In the genomic region with DNA sequence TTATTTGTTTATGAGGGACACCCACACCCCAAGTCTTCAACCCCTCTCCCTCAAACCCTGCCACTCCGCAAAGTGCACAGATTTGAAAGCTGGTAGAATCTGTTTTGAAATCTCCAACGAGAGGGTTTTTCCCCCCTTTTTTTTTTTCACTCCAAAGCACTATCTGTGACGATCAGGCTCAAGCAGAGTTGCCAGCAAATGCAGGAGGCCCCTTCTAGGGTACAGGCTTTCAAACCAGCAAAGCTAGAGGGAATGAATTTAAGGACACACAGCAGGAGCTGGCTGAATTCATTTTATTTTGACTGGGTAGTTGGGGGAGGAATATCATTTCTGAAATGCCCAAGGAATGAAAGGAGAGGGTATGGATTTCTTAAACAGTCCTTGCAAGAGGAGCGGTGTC, we compare ENCODE assay signal across 13 mouse cellular contexts. TPM values are rescaled to one million over a fixed set of nuclear protein-coding genes. Genes with fewer than 3 reads are reported as not detected.
DNase-seq lines count a peak whose midpoint lies in the region; ATAC-seq and TF ChIP-seq lines count a peak whose summit lies in the region.
"Had no signal": no experiment of that assay in that cellular context is flagged by ENCODE, and none has a peak within 500 bp of the region (broad histone marks: within the 10 kb centered on the region; RNA-seq: fewer than 3 reads in every experiment).

No protein-coding gene starts in this region.

- no peaks in the 10 kb centered on the region for H3K9me3 ChIP-seq in kidney, embryonic 16.5 days (ENCODE audit: low read length)
- H3K9me3 ChIP-seq in embryonic facial prominence, embryonic 15.5 days (replicated peaks): no peaks in the 10 kb centered on the region
- no peaks in the 10 kb centered on the region for H3K9me3 ChIP-seq in hindbrain, embryonic 14.5 days (ENCODE audit: control insufficient read depth, low read length)
- H3K9me3 ChIP-seq in neural tube, embryonic 13.5 days: no peaks in the 10 kb centered on the region

- no peak overlapping the region for H3K9ac ChIP-seq in kidney, embryonic 16.5 days (replicated peaks; ENCODE audit: low read length)
- H3K9ac ChIP-seq in embryonic facial prominence, embryonic 15.5 days: no peak overlapping the region
- no peak overlapping the region for H3K9ac ChIP-seq in hindbrain, embryonic 14.5 days
- H3K9ac ChIP-seq in neural tube, embryonic 13.5 days: no peak overlapping the region

- no peak overlapping the region for H3K27ac ChIP-seq in kidney, embryonic 16.5 days (ENCODE audit: low read length)
- no peak overlapping the region for H3K27ac ChIP-seq in kidney, adult 2 months (ENCODE audit: insufficient read depth, low read depth, low read length)
- H3K27ac ChIP-seq in embryonic facial prominence, embryonic 15.5 days (replicated peaks): peak overlapping the region; percentile 55
- H3K27ac ChIP-seq in hindbrain, embryonic 14.5 days: no peak overlapping the region
- no peak overlapping the region for H3K27ac ChIP-seq in neural tube, embryonic 13.5 days (replicated peaks)
- H3K27ac ChIP-seq: layer of hippocampus, adult 2 months had no signal

- WGBS in kidney, embryonic 16.5 days: 38% methylated on average over 4 of the region's 4 CpGs
- 43% methylated on average over 4 of the region's 4 CpGs for WGBS in kidney, adult 2 months
- WGBS in embryonic facial prominence, embryonic 15.5 days: 26% methylated on average over 4 of the region's 4 CpGs
- 35% methylated on average over 4 of the region's 4 CpGs for WGBS in hindbrain, embryonic 14.5 days
- WGBS in neural tube, embryonic 13.5 days: 43% methylated on average over 4 of the region's 4 CpGs

- peak overlapping the region; percentile 30 for H3K4me2 ChIP-seq in kidney, embryonic 16.5 days (replicated peaks; ENCODE audit: low read depth, low read length)
- H3K4me2 ChIP-seq in embryonic facial prominence, embryonic 15.5 days (replicated peaks): peak overlapping the region; percentile 45
- H3K4me2 ChIP-seq in hindbrain, embryonic 14.5 days (replicated peaks): peak overlapping the region; percentile 40
- peak overlapping the region; percentile 39 for H3K4me2 ChIP-seq in neural tube, embryonic 13.5 days

- no peaks in the 10 kb centered on the region for H3K27me3 ChIP-seq in kidney, embryonic 16.5 days (ENCODE audit: insufficient read depth, low read length)
- no peaks in the 10 kb centered on the region for H3K27me3 ChIP-seq in kidney, adult 2 months (replicated peaks; ENCODE audit: control insufficient read depth, insufficient read depth, low read length)
- H3K27me3 ChIP-seq in embryonic facial prominence, embryonic 15.5 days: no peaks in the 10 kb centered on the region
- no peaks in the 10 kb centered on the region for H3K27me3 ChIP-seq in hindbrain, embryonic 14.5 days (ENCODE audit: control insufficient read depth, insufficient read depth, low read length)
- H3K27me3 ChIP-seq in neural tube, embryonic 13.5 days: no peaks in the 10 kb centered on the region; the same call in 1 of the 2 replicates

- no peak for TF ChIP-seq POLR2A in kidney, adult 2 months (IDR thresholded peaks at IDR 0.05; ENCODE audit: low read depth, low read length)

- no peak for DNase-seq in kidney, adult 2 months
- peak; percentile 28 for DNase-seq in hindbrain, embryonic 14.5 days (ENCODE audit: low spot score)
- no peak for DNase-seq in cerebellum, adult 9-10 months
- DNase-seq in adrenal gland, adult 18-20 months (ENCODE audit: low spot score in 2 of 2): no peak
- no peak for DNase-seq in frontal cortex, postnatal 25 days (ENCODE audit: low spot score in 2 of 2)
- DNase-seq: heart, postnatal 14 days had no signal

- no peaks in the 10 kb centered on the region for H3K36me3 ChIP-seq in kidney, embryonic 16.5 days (ENCODE audit: insufficient read depth, low read length)
- H3K36me3 ChIP-seq in kidney, adult 2 months (ENCODE audit: control insufficient read depth, insufficient read depth, low read length): no peaks in the 10 kb centered on the region
- H3K36me3 ChIP-seq in embryonic facial prominence, embryonic 15.5 days: no peaks in the 10 kb centered on the region
- H3K36me3 ChIP-seq in hindbrain, embryonic 14.5 days (replicated peaks; ENCODE audit: control insufficient read depth, insufficient read depth): no peaks in the 10 kb centered on the region
- H3K36me3 ChIP-seq in neural tube, embryonic 13.5 days: no peaks in the 10 kb centered on the region

- no peak for ATAC-seq in kidney, embryonic 16.5 days (ENCODE audit: low FRiP score, low TSS enrichment)
- no peak; the same call in 1 of the 2 replicates for ATAC-seq in embryonic facial prominence, embryonic 15.5 days (ENCODE audit: insufficient number of reproducible peaks, low FRiP score, low TSS enrichment, low read depth)
- ATAC-seq in hindbrain, embryonic 14.5 days (ENCODE audit: low FRiP score): no peak; the same call in 1 of the 2 replicates
- ATAC-seq in neural tube, embryonic 13.5 days (ENCODE audit: low read depth): no peak
- ATAC-seq: activated CD4-positive, CD25-positive, alpha-beta regulatory T cell, adult 4 months had no signal

- no peak overlapping the region for H3K4me3 ChIP-seq in kidney, embryonic 16.5 days (ENCODE audit: low read length)
- no peak overlapping the region for H3K4me3 ChIP-seq in kidney, adult 2 months (ENCODE audit: insufficient read depth, low read depth, low read length)
- peak overlapping the region; percentile 18 for H3K4me3 ChIP-seq in embryonic facial prominence, embryonic 15.5 days (replicated peaks)
- H3K4me3 ChIP-seq in hindbrain, embryonic 14.5 days (replicated peaks; ENCODE audit: low read length): no peak overlapping the region
- H3K4me3 ChIP-seq in neural tube, embryonic 13.5 days: no peak overlapping the region
- H3K4me3 ChIP-seq: layer of hippocampus, adult 2 months had no signal

- no peak for TF ChIP-seq CTCF in kidney, adult 2 months (conservative IDR thresholded peaks at IDR 0.05; ENCODE audit: insufficient read depth, insufficient read length, low read depth, low read length)

- H3K4me1 ChIP-seq in kidney, embryonic 16.5 days (ENCODE audit: insufficient read depth, low read length): peaks cover 7% of the 10 kb centered on the region
- H3K4me1 ChIP-seq in kidney, adult 2 months (ENCODE audit: control insufficient read depth, insufficient read depth, low read length): no peaks in the 10 kb centered on the region
- peaks cover 11% of the 10 kb centered on the region; the same call in 1 of the 2 replicates for H3K4me1 ChIP-seq in embryonic facial prominence, embryonic 15.5 days
- peaks cover 9% of the 10 kb centered on the region; the same call in 1 of the 2 replicates for H3K4me1 ChIP-seq in hindbrain, embryonic 14.5 days (replicated peaks; ENCODE audit: control insufficient read depth, insufficient read depth, low read length)
- H3K4me1 ChIP-seq in neural tube, embryonic 13.5 days (replicated peaks): peaks cover 13% of the 10 kb centered on the region; the same call in 1 of the 2 replicates

RNA-seq across cellular contexts. Expression of a gene that starts 19.3 kb away (rescaled TPM):
- polyA plus RNA-seq in kidney, embryonic 16.5 days (2015; fragmentation: Nextera tagmentation; extraction: Ambion mirVana): 0.86 and 1.2 TPM in 2 replicates
- polyA plus RNA-seq in kidney, adult 2 months (2012; rRNA removed): 0.23 and 0.33 TPM in 2 replicates
- 5.0 and 6.2 TPM in 2 replicates for polyA plus RNA-seq in embryonic facial prominence, embryonic 15.5 days (2015; fragmentation: Nextera tagmentation; extraction: Ambion mirVana)
- 0.67 and 1.1 TPM in 2 replicates for polyA plus RNA-seq in hindbrain, embryonic 14.5 days (2014; fragmentation: Nextera tagmentation; extraction: Ambion mirVana)
- 1.2 and 2.0 TPM in 2 replicates for polyA plus RNA-seq in neural tube, embryonic 13.5 days (2015; fragmentation: Nextera tagmentation; extraction: Ambion mirVana)
- under 1 TPM; 0.07 to 0.22 TPM for total RNA-seq in adrenal gland, adult 18-20 months (2021)
- total RNA-seq: liver, adult 2 months; megakaryocyte-erythroid progenitor cell, adult 5-6 weeks had no signal
- polyA plus RNA-seq: liver, adult 2 months had no signal
